Mouse (Mus musculus) forebrain, postnatal 0 days (tissue): ENCODE data around the gene Nfia. TPM values are rescaled to one million over a fixed set of nuclear protein-coding genes. Genes with fewer than 3 reads are reported as not detected.

ENCODE experiments used
- ATAC-seq: fragments of 200-750 bp; cut with Nextera tagmentation; 2 replicates; pipeline ENCODE4 v1.8.0; 2017; ENCODE audit warnings: mild to moderate bottlenecking, moderate library complexity
- DNase-seq: peaks from one replicate; pipeline ENCODE4 v3.0.0-alpha.2; 2015
- H3K27ac ChIP-seq: fragments of 300-500 bp; sonication (generic); 2 replicates; pipeline ENCODE4 v1.5.1; 2014; ENCODE audit warnings: low read depth, mild to moderate bottlenecking, antibody characterized with exemption, low read length, moderate library complexity, mixed read lengths
- H3K27me3 ChIP-seq: fragments of 300-500 bp; sonication (generic); 2 replicates; pipeline ENCODE4 v1.6.1; 2014; ENCODE audit warnings: mild to moderate bottlenecking, low read length, mixed read lengths; ENCODE audit not compliant: insufficient read depth
- H3K36me3 ChIP-seq: fragments of 300-500 bp; sonication (generic); 2 replicates; pipeline ENCODE4 v1.6.1; 2014; ENCODE audit warnings: mild to moderate bottlenecking, moderate library complexity; ENCODE audit not compliant: insufficient read depth
- H3K4me1 ChIP-seq: fragments of 300-500 bp; sonication (generic); 2 replicates; pipeline ENCODE4 v1.6.1; 2014; ENCODE audit warnings: antibody characterized with exemption; ENCODE audit not compliant: insufficient read depth
- H3K4me2 ChIP-seq: fragments of 300-500 bp; sonication (generic); 2 replicates; pipeline ENCODE4 v1.6.1; 2014; ENCODE audit warnings: low read depth, mild to moderate bottlenecking, moderate library complexity
- H3K4me3 ChIP-seq: fragments of 300-500 bp; sonication (generic); 2 replicates; pipeline ENCODE4 v1.5.1; 2014; ENCODE audit warnings: low read depth, low read length, mixed read lengths
- H3K9ac ChIP-seq: fragments of 300-500 bp; sonication (generic); 2 replicates; pipeline ENCODE4 v1.6.1; 2014; ENCODE audit warnings: mild to moderate bottlenecking
- H3K9me3 ChIP-seq: fragments of 300-500 bp; sonication (generic); 2 replicates; pipeline ENCODE4 v1.6.1; 2016; ENCODE audit warnings: low read length
- CTCF ChIP-seq: sonication (generic); IDR thresholded peaks from 2 replicates; pipeline ENCODE4 v1.5.1; 2016; ENCODE audit warnings: antibody characterized with exemption, control low read depth, low read depth
- WGBS: fragments of 180-500 bp; shearing (Covaris S2); extraction: QIAGEN DNeasy Blood & Tissue Kit; methylation state at CpG from one replicate; pipeline ENCODE4 v1.1.7; 2014; 5-methylcytosine and 5-hydroxymethylcytosine counted together
- polyA plus RNA-seq: library from polyadenylated mRNA; unstranded; fragments of >200 nt; fragmentation: Nextera tagmentation; extraction: Ambion mirVana; gene quantifications from 2 replicates; pipeline ENCODE4 v1.2.1, GENCODE M21; 2015
- total RNA-seq: library from RNA; depleted of rRNA; stranded (reverse); fragments of >200 nt; gene quantifications from 2 replicates; pipeline ENCODE4 v1.2.3, GENCODE M21; 2014; rRNA removed

The Nfia gene
- 44.1 and 51.2 TPM in 2 replicates for total RNA-seq
- polyA plus RNA-seq: 38.2 and 57.5 TPM in 2 replicates

GRCm38 (mm10) chr4:97772641-97773040, at the start of gene Nfia:
Gene Nfia, plus strand, starts transcription at chr4:97772734.
- peak within 1 kb of the TSS; percentile 69 for H3K27ac ChIP-seq
- peak within 1 kb of the TSS; percentile 45 for H3K4me3 ChIP-seq
- no peaks in the 10 kb centered on the region; the same call in 1 of the 2 replicates for H3K27me3 ChIP-seq
- H3K4me1 ChIP-seq: 0 out of 2 replicates have a peak, but pooled peaks cover 10% of the 10 kb centered on the region
- no peaks in the 10 kb centered on the region for H3K9me3 ChIP-seq
- ATAC-seq (no peak), DNase-seq (peak; percentile 57)
- no peak for TF ChIP-seq CTCF
- H3K36me3 ChIP-seq: no peaks in the 10 kb centered on the region
- under 1% methylated on average over 9 of the region's 9 CpGs for WGBS
- peak within 1 kb of the TSS; percentile 26 for H3K9ac ChIP-seq
- H3K4me2 ChIP-seq: peak within 1 kb of the TSS; percentile 67

GRCm38 (mm10) chr4:97723374-97723773, 49.2 kb upstream of the Nfia start:
- H3K4me2 ChIP-seq: no peak overlapping the region

DNA sequence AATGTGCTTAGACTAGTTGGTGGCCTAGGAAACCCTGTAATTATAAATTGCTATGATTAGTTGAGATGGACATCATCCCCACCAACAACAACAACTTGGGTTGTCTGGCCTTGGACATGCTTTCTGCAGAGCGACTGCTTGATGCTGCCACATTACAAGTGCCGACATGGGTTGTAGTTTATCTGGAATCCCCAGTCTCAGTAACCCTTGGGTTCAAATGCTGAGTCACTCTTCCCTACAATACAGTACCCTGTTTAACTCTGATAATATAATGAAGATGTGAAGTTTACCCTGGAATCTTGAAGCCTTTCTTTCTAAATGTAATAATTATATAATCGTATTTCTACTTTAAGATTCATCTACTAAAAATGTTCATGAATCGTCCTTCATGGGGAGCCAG, 44.0 kb upstream of the Nfia start:
- TF ChIP-seq CTCF: no peak
- no peaks in the 10 kb centered on the region for H3K27me3 ChIP-seq
- H3K36me3 ChIP-seq: no peaks in the 10 kb centered on the region
- H3K4me3 ChIP-seq: no peak overlapping the region
- H3K4me2 ChIP-seq: no peak overlapping the region
- H3K4me1 ChIP-seq: no peaks in the 10 kb centered on the region
- H3K27ac ChIP-seq: no peak overlapping the region
- no peak overlapping the region for H3K9ac ChIP-seq
- 97% methylated on average over 4 of the region's 4 CpGs for WGBS
- DNase-seq (no peak), ATAC-seq (no peak)
- no peaks in the 10 kb centered on the region for H3K9me3 ChIP-seq

More at GRCm38 (mm10) chr4:97723374-97723773, 49.2 kb upstream of the Nfia start:
- H3K36me3 ChIP-seq: no peaks in the 10 kb centered on the region
- ATAC-seq: no peak
- no peaks in the 10 kb centered on the region for H3K9me3 ChIP-seq
- TF ChIP-seq CTCF: no peak
- H3K9ac ChIP-seq: no peak overlapping the region
- no peaks in the 10 kb centered on the region for H3K4me1 ChIP-seq
- 87% methylated on average over 6 of the region's 6 CpGs for WGBS
- no peak for DNase-seq
- no peak overlapping the region for H3K27ac ChIP-seq
- H3K27me3 ChIP-seq: no peaks in the 10 kb centered on the region
- no peak overlapping the region for H3K4me3 ChIP-seq

GRCm38 (mm10) chr4:97729999-97730398, 42.5 kb upstream of the Nfia start:
- Histone ChIP-seq H3K4me1 (no peaks in the 10 kb centered on the region), H3K36me3 (no peaks in the 10 kb centered on the region), H3K27me3 (no peaks in the 10 kb centered on the region), H3K9me3 (no peaks in the 10 kb centered on the region), H3K4me2 (no peak overlapping the region), H3K9ac (no peak overlapping the region), H3K27ac (no peak overlapping the region), H3K4me3 (no peak overlapping the region)
- 73% methylated on average over 6 of the region's 6 CpGs for WGBS
- TF ChIP-seq CTCF: no peak
- ATAC-seq: no peak
- DNase-seq: no peak

DNA sequence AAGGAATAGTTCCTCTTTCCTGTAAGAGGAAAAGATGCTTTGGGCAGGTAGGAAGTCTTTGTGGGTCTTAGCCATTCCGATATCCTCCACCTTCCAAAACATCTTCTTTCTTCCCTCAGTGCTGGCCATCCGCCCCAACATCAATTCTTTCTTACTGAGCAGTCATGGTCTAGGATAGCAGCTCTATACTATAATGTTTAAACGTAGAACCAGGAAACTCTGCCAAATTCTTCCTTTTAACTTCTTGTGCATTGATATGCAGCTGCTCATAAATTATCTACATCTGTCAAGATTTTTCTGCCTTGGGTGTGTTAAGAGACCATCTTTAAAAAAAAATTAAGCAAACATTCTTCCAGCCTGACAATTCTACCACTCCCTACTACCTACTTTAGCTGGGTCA, 42.1 kb upstream of the Nfia start:
- no peak for TF ChIP-seq CTCF
- Histone ChIP-seq H3K4me2 (no peak overlapping the region), H3K9ac (no peak overlapping the region), H3K4me1 (no peaks in the 10 kb centered on the region), H3K36me3 (no peaks in the 10 kb centered on the region), H3K27ac (no peak overlapping the region), H3K4me3 (no peak overlapping the region), H3K27me3 (no peaks in the 10 kb centered on the region), H3K9me3 (no peaks in the 10 kb centered on the region)
- no peak for DNase-seq
- no peak for ATAC-seq
- 82% methylated on average over 3 of the region's 3 CpGs for WGBS

DNA sequence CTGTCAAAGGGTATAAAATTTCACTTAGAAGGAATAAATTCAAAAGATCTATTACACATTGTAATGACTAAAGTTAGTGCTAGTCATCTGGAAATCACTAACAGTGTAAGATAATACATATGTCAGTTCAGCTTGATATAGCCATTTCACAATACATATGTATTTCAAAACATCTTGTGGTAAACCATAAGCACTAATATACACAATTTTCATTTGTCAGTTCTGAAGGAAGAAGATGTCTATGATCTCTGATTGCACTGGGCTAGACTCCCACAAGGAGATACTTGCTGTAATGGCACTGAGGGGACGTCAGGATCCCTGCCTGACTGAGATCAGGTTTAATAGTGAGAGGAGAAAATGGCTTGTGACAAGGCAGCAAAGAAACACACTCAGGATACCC, 39.1 kb upstream of the Nfia start:
- ATAC-seq: no peak
- DNase-seq: no peak
- H3K4me3 ChIP-seq: no peak overlapping the region
- no peaks in the 10 kb centered on the region for H3K9me3 ChIP-seq
- H3K4me1 ChIP-seq: no peaks in the 10 kb centered on the region
- no peaks in the 10 kb centered on the region for H3K36me3 ChIP-seq
- 59% methylated on average over 1 of the region's 1 CpGs for WGBS
- no peaks in the 10 kb centered on the region for H3K27me3 ChIP-seq
- H3K9ac ChIP-seq: no peak overlapping the region
- no peak overlapping the region for H3K27ac ChIP-seq
- TF ChIP-seq CTCF: no peak
- H3K4me2 ChIP-seq: no peak overlapping the region

DNA sequence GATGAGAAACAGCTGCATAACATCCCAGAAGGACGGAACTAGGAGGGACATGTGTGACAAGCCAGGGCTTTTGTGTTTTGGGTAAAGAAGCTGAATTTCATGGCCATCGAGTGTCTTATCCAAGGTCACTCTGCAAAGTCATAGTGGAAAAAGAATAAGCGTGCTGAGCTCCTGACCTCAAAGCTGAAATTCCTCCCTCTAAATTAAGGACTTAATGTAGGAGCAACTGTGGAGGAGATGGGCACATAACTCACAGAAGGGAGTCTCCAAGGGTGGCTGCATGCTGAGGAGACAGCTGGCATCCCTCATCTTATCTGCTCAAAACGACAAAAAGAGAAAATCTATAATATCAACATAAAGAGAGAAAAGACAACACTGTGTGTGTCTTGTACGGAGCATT, 28.6 kb upstream of the Nfia start:
- WGBS: 80% methylated on average over 5 of the region's 5 CpGs
- H3K4me2 ChIP-seq: no peak overlapping the region
- no peak overlapping the region for H3K4me3 ChIP-seq
- no peak for TF ChIP-seq CTCF
- no peaks in the 10 kb centered on the region for H3K27me3 ChIP-seq
- H3K4me1 ChIP-seq: no peaks in the 10 kb centered on the region
- DNase-seq (no peak), ATAC-seq (no peak)
- H3K9ac ChIP-seq: no peak overlapping the region
- no peak overlapping the region for H3K27ac ChIP-seq
- no peaks in the 10 kb centered on the region for H3K36me3 ChIP-seq
- no peaks in the 10 kb centered on the region for H3K9me3 ChIP-seq
